Mouse (Mus musculus): ENCODE measurements around the gene Camta1.

Gene Camta1

DNA sequence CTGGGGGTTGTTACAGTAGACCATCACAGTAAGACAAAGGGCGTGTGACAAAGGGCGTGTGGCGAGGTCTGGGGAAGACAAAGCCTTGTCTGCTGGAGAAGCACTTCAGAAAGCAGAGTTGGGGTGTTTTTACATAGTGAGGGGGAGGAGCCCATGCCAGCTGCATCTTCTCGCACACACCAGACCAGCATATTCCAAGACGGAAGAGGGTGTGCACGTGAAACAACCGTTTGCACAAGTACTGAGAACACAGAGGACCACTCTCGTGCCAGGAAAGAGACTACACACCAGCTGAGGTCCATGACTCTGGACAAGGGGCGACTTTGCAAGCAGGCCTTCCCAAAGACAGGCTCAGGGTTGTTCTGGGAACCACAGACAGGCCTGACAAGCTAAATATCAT lies 306.2 kb downstream of the Camta1 start:
- H3K36me3 ChIP-seq (ENCODE audit: control insufficient read depth, insufficient read depth, low read length, poor library complexity, severe bottlenecking) = no peaks in the 10 kb centered on the region
- H3K27me3 ChIP-seq (ENCODE audit: control insufficient read depth, insufficient read depth, low read length, poor library complexity, severe bottlenecking) = no peaks in the 10 kb centered on the region
- no peak for DNase-seq (ENCODE audit: low read depth, low spot score)

DNA sequence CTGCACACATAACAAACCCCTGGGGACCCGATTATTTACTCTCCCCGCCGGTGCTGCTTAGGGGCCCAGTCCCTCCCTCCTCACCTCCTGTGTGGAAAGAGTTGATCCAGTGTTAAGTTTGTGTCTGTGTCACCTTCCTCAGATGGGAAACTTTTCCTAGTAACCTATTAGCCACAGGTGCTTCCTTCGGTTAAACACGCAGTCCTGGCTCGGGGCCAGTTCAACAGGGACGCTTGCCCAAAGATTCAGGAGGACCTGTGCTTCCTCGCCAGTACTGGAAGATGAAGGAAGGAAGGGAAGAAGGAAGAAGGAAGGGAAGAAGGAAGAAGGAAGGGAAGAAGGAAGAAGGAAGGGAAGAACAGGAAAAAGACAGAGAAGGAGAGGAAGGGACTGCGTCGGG lies 312.2 kb downstream of the Camta1 start:
- no peaks in the 10 kb centered on the region for H3K27me3 ChIP-seq (ENCODE audit: control insufficient read depth, insufficient read depth, low read length, poor library complexity, severe bottlenecking)
- no peak for DNase-seq (ENCODE audit: low read depth, low spot score)
- no peaks in the 10 kb centered on the region for H3K36me3 ChIP-seq (ENCODE audit: control insufficient read depth, insufficient read depth, low read length, poor library complexity, severe bottlenecking)

DNA sequence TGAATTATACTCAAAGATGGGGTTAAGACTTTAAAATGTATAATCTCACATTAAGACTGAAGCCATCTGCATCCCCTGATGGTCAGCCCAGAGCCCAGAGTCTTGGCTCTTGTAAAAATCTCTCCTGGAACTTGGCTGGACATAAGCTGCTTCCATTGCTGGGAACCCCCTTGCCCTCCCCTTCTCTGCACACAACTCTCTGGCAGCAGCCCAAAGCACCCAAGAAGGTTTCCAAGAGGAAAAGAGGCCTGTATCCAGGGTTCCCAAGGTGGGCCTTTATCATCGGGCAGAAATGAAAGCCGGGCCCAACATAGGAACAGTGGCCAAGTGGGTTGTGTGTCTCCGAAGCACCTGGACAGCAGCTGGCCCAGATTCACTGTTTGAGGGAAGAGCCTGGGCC lies 316.2 kb downstream of the Camta1 start:
- Histone ChIP-seq H3K36me3 (ENCODE audit: control insufficient read depth, insufficient read depth, low read length, poor library complexity, severe bottlenecking) (no peaks in the 10 kb centered on the region), H3K27me3 (ENCODE audit: control insufficient read depth, insufficient read depth, low read length, poor library complexity, severe bottlenecking) (no peaks in the 10 kb centered on the region)
- DNase-seq (ENCODE audit: low read depth, low spot score) = no peak

DNA sequence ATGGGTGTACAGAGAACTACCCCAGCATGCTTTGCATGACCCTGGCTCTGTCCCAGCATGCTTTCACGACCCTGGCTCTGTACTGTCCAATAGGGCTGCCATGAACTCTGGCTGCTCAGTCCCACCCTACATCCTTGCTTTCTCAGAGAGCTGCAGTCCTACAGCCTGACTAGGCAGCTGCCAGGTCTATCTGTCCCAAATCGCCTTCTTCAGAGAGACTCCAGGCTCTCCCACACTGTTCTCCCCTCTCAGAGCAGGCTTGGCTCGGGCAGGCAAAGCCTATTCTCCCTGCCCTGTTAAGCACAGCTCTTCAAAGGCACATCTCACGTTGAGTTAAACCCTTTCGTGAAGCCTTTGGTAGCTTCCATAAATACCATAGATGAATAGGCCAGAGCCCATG lies 317.5 kb downstream of the Camta1 start:
- H3K36me3 ChIP-seq (ENCODE audit: control insufficient read depth, insufficient read depth, low read length, poor library complexity, severe bottlenecking) = no peaks in the 10 kb centered on the region
- no peaks in the 10 kb centered on the region for H3K27me3 ChIP-seq (ENCODE audit: control insufficient read depth, insufficient read depth, low read length, poor library complexity, severe bottlenecking)
- DNase-seq (ENCODE audit: low read depth, low spot score) = no peak

DNA sequence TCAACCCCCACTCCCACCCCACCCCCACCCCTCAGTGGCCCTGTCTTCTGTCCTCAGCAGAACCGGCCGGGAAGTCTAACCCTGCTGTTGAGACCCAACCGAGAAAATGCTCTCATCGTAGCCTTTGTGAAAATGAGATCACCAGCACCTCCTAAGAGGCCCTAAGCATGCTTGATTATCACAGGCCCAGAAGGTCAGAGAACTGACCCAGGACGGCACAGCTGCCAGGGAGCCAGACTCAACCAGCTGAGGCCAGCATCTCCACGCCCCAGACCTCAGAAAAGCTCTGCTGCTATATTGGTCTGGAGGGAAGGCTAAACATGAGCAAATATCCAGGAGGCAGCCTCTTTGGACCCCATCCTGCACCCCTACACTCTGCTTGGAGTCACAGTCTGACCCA lies 321.1 kb downstream of the Camta1 start:
- Histone ChIP-seq H3K36me3 (ENCODE audit: control insufficient read depth, insufficient read depth, low read length, poor library complexity, severe bottlenecking) (no peaks in the 10 kb centered on the region), H3K27me3 (ENCODE audit: control insufficient read depth, insufficient read depth, low read length, poor library complexity, severe bottlenecking) (no peaks in the 10 kb centered on the region)
- no peak for DNase-seq (ENCODE audit: low read depth, low spot score)

DNA sequence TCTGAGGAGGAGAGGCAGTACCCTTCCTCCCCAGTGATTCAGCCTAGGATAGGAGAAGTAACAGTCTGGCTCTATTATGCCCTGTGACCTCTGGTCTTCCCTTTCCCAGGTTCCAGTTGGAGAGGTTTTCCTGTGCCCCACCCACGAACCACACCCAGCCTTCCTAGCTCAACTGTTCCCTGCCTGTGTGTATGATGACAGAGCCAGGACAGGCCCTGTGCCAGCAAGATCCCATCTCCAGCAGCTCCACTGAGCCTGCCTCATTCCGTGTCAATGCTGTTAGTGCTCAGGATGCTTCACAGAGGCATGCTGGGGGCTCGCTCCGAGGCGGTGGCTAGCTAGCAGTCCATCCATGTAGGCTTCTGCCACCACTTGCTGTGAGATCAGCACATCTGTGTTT lies 321.8 kb downstream of the Camta1 start:
- DNase-seq (ENCODE audit: low read depth, low spot score) = no peak
- no peaks in the 10 kb centered on the region for H3K36me3 ChIP-seq (ENCODE audit: control insufficient read depth, insufficient read depth, low read length, poor library complexity, severe bottlenecking)
- no peaks in the 10 kb centered on the region for H3K27me3 ChIP-seq (ENCODE audit: control insufficient read depth, insufficient read depth, low read length, poor library complexity, severe bottlenecking)

DNA sequence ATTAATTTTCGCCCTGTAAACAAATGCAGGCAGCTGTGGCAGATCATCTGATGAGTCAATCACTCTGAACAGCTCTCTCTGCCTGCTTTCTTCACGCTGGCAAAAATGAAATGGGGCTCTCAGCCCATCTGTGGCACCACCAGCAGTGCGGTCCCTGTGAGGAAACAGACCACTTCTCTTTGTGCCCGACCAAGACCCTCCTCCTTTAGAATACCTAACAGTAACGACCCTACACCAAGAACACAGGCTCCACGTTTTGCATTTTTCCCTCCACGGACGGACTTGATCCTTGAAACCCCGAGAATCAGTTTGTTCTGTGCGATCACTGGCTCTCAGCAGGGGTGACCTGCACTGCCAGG lies 322.5 kb downstream of the Camta1 start:
- no peaks in the 10 kb centered on the region for H3K36me3 ChIP-seq (ENCODE audit: control insufficient read depth, insufficient read depth, low read length, poor library complexity, severe bottlenecking)
- no peak for DNase-seq (ENCODE audit: low read depth, low spot score)
- no peaks in the 10 kb centered on the region for H3K27me3 ChIP-seq (ENCODE audit: control insufficient read depth, insufficient read depth, low read length, poor library complexity, severe bottlenecking)

DNA sequence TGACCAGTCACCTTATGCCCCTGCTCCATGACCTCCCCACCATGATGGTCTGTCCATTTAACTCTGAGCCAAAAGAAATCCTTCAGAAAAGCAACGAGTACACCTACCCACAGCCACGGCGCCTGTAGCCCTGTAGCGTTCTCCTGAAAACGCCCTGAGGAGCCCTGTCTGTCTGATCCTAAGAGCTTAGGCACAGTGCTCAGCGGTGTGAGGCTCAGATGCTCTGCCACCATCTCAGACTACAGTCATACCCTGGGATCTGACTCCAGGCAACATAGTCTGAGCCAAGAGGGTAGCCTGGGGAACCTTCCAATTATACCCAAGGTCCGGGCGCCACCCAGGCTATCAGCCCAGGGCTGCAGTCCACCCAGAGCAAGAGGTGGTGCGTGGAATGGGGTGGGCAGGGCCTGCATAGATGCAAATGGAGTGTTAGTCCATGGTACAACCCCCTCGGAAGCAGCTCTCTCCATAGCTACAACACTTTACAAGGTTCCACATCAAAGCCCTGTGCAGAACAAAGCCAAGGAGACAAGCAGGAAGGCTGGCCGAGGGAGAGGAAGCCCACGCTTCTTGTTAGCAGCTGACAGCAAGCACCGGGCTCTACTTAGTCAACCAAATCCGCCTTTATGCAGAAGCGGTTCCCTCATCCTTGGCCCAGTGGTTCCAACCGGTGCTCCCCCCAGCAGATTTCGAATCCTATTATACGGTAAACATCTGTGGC lies 323.1 kb downstream of the Camta1 start:
- Histone ChIP-seq H3K27me3 (ENCODE audit: control insufficient read depth, insufficient read depth, low read length, poor library complexity, severe bottlenecking) (no peaks in the 10 kb centered on the region), H3K36me3 (ENCODE audit: control insufficient read depth, insufficient read depth, low read length, poor library complexity, severe bottlenecking) (no peaks in the 10 kb centered on the region)
- DNase-seq (ENCODE audit: low read depth, low spot score) = no peak

DNA sequence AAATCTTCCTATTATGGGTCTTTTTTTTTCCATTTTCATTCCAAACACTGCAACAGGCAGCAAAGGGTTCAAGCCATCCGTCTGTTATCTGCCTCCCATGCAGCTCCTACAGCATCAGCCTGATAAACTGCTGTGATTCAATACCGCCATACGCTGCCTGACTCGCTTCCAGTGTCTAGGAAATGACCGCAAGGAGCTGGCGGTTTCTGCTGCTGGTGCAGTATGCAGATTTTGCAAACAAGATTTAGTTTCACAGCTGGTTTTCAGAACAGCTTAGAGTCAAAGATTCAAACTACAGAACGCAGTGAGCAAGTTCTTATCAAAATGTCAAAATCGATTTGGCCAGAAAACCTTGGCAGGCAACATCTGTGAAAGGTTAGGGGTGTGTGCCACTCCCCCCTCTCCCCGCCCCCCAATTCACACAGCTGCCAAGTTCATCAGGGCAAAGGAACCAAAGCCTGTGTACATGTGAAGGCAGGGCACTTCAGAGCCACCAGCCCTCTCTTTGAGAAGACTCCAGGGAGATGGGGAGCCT lies 325.7 kb downstream of the Camta1 start:
- Histone ChIP-seq H3K36me3 (ENCODE audit: control insufficient read depth, insufficient read depth, low read length, poor library complexity, severe bottlenecking) (no peaks in the 10 kb centered on the region), H3K27me3 (ENCODE audit: control insufficient read depth, insufficient read depth, low read length, poor library complexity, severe bottlenecking) (no peaks in the 10 kb centered on the region)
- DNase-seq (ENCODE audit: low read depth, low spot score) = no peak

DNA sequence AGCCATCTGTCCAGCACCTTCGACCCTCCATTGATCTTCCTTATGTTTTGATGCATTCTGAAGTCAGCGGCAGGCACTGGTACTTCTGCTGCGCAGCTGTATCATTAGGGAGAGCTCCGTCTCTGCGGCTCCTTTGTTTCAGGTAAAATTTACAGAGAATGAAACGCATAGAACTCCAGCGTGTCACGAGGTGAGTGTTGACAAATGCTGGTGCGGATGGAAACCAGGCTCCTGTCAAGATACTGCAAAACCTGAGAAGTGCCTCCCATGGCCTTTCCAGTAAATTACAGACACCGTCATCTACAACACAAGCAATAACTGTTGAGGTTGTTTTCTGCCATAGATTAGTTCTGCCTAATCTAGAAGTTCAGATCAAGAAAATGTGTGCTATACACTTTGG lies 328.2 kb downstream of the Camta1 start:
- no peaks in the 10 kb centered on the region for H3K36me3 ChIP-seq (ENCODE audit: control insufficient read depth, insufficient read depth, low read length, poor library complexity, severe bottlenecking)
- H3K27me3 ChIP-seq (ENCODE audit: control insufficient read depth, insufficient read depth, low read length, poor library complexity, severe bottlenecking) = no peaks in the 10 kb centered on the region
- DNase-seq (ENCODE audit: low read depth, low spot score) = no peak

DNA sequence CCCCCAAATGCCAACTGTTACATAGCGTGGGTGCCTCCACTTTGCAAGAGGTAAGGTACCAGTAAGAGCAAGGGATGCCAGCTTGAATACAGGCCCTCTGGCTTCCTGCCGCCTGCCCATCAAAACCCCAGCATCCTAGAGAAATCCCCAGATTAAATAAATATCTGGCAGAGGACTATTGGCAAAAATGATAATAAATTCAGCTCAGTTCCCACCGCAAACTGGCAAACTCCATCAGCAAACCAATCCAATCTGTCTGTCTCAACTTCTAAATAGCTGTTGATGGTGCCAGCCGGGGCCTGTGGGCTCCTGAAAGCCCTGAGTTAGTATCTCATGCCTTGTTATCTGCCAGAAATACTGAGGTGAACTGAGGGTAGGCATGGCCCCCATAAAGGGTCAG lies 333.2 kb downstream of the Camta1 start:
- no peak for DNase-seq (ENCODE audit: low read depth, low spot score)
- Histone ChIP-seq H3K27me3 (ENCODE audit: control insufficient read depth, insufficient read depth, low read length, poor library complexity, severe bottlenecking) (no peaks in the 10 kb centered on the region), H3K36me3 (ENCODE audit: control insufficient read depth, insufficient read depth, low read length, poor library complexity, severe bottlenecking) (no peaks in the 10 kb centered on the region)

DNA sequence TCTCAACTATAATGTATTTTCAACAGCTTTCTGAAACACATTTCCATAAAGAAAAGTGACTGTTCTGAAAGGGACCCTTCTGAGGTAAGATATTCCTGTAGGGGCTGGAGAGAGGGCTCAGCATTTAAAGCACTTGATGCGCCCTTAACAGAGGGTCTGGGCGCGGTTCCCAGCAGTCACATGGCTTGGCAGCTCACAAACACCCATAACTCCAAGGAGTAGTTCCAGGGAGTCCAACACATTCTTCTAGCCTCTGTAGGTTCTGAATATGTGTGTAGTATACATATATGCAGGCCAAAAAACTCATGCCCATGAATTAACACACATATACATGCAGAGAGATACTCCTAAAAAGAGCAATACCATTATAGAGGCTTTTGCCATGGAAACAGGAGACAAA lies 333.9 kb downstream of the Camta1 start:
- Histone ChIP-seq H3K36me3 (ENCODE audit: control insufficient read depth, insufficient read depth, low read length, poor library complexity, severe bottlenecking) (no peaks in the 10 kb centered on the region), H3K27me3 (ENCODE audit: control insufficient read depth, insufficient read depth, low read length, poor library complexity, severe bottlenecking) (no peaks in the 10 kb centered on the region)
- no peak for DNase-seq (ENCODE audit: low read depth, low spot score)

DNA sequence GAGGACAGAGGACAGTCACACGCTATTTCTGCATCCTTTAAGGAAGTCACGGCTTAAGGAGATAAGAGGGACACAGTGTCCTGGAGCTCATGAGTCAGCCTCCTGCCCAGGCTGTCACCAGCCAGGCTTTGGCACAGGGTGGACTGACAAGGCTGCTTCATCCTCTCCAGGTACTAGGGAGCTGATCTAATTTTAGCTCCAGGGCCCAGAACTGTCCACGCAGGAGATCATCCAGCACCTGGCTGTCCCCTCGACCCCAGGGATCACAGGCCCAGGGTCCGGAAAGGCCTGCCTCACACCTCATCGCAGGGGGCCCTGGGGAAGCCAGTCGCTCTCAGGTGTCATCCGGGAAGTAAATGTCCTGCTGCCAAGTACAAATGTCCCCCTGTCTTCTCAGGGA lies 341.6 kb downstream of the Camta1 start:
- Histone ChIP-seq H3K36me3 (ENCODE audit: control insufficient read depth, insufficient read depth, low read length, poor library complexity, severe bottlenecking) (no peaks in the 10 kb centered on the region), H3K27me3 (ENCODE audit: control insufficient read depth, insufficient read depth, low read length, poor library complexity, severe bottlenecking) (no peaks in the 10 kb centered on the region)
- no peak for DNase-seq (ENCODE audit: low read depth, low spot score)

DNA sequence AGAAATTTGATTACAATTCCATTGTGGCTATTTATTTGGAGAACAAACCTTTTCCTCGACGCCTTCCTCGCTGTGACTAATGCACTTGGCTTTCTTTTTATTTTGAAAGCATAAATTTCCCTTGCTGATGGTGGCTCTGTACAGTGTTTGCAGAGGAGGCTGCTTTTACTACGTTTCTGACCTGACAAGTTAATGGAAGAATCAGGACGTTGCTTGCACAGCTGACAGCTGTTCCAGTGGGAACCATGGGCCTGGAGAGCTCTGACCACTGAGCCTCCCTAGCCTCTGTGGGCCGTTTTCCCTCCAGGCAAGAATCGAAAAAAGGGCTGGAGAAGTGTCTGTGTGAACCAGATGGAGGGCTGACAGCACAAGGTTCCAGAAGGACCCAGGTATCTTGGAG lies 342.7 kb downstream of the Camta1 start:
- Histone ChIP-seq H3K27me3 (ENCODE audit: control insufficient read depth, insufficient read depth, low read length, poor library complexity, severe bottlenecking) (no peaks in the 10 kb centered on the region), H3K36me3 (ENCODE audit: control insufficient read depth, insufficient read depth, low read length, poor library complexity, severe bottlenecking) (no peaks in the 10 kb centered on the region)
- no peak for DNase-seq (ENCODE audit: low read depth, low spot score)

DNA sequence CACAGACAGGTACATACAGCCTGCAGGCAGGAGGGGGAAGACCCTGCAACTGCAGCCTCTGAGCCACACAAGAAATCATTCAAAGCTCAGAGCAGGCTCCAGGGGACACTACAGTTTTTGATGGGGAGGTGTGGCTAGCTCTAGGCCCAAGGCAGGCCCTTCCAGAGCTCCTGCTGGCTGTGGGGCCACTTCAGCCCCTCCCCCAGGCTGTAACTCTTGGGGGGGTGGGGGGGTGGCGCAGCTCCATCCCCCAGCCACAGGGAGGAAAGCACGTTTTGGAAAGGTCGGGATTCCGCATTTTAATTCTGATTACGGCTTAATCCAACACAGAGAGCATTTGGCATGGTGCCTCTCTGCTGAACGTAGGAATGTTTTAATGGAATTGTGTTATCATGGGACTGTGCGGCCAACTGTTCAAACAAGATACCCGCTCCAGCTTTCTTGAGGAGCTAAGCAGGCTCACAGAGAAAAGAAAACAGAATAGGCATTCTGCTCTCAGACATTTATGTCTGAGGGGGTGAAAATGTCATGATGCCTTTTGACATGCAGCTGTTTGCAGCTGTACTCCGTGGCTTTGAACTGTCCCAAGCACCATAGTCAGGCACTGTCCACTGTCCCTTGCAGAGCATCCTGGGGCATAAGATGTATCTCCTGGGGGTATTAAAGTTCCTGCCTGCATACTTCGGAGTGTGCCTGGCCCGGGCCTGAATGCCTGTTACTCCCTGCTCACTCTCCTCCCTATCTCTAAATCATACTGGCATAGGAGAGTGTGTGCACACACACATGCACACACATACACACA lies 344.5 kb downstream of the Camta1 start:
- no peak for DNase-seq (ENCODE audit: low read depth, low spot score)
- Histone ChIP-seq H3K36me3 (ENCODE audit: control insufficient read depth, insufficient read depth, low read length, poor library complexity, severe bottlenecking) (no peaks in the 10 kb centered on the region), H3K27me3 (ENCODE audit: control insufficient read depth, insufficient read depth, low read length, poor library complexity, severe bottlenecking) (no peaks in the 10 kb centered on the region)
